Mouse (Mus musculus) heart, embryonic 12.5 days (tissue): ENCODE results near the gene Eif3d. TPM values are rescaled to one million over a fixed set of nuclear protein-coding genes. Genes with fewer than 3 reads are reported as not detected.

Experiments
- ATAC-seq: fragments of 200-750 bp; cut with Nextera tagmentation; 2 replicates; pipeline ENCODE4 v1.8.0; 2017; ENCODE audit warnings: moderate TSS enrichment, moderate library complexity; ENCODE audit not compliant: insufficient number of reproducible peaks, low FRiP score
- H3K27ac ChIP-seq: fragments of 300-500 bp; sonication (generic); 2 replicates; pipeline ENCODE4 v1.5.1; 2016; ENCODE audit warnings: mild to moderate bottlenecking, moderate library complexity; ENCODE audit not compliant: poor library complexity, severe bottlenecking
- H3K27me3 ChIP-seq: fragments of 300-500 bp; sonication (generic); replicated peaks from 2 replicates; pipeline ENCODE4 v1.6.1; 2016; ENCODE audit warnings: mild to moderate bottlenecking, moderate library complexity
- H3K36me3 ChIP-seq: fragments of 300-500 bp; sonication (generic); 2 replicates; pipeline ENCODE4 v1.6.1; 2016; ENCODE audit warnings: mild to moderate bottlenecking, moderate library complexity
- H3K4me1 ChIP-seq: fragments of 300-500 bp; sonication (generic); replicated peaks from 2 replicates; pipeline ENCODE4 v1.6.1; 2016; ENCODE audit warnings: mild to moderate bottlenecking
- H3K4me2 ChIP-seq: fragments of 300-500 bp; sonication (generic); 2 replicates; pipeline ENCODE4 v1.6.1; 2016; ENCODE audit warnings: mild to moderate bottlenecking, moderate library complexity
- H3K4me3 ChIP-seq: fragments of 300-500 bp; sonication (generic); 2 replicates; pipeline ENCODE4 v1.5.1; 2016; ENCODE audit warnings: mild to moderate bottlenecking
- H3K9ac ChIP-seq: fragments of 300-500 bp; sonication (generic); 2 replicates; pipeline ENCODE4 v1.6.1; 2016; ENCODE audit warnings: mild to moderate bottlenecking, moderate library complexity
- H3K9me3 ChIP-seq: fragments of 300-500 bp; sonication (generic); replicated peaks from 2 replicates; pipeline ENCODE4 v1.6.1; 2016; ENCODE audit warnings: mild to moderate bottlenecking, moderate library complexity
- WGBS: fragments of 180-500 bp; shearing (Covaris S2); methylation state at CpG from one replicate; pipeline ENCODE4 v1.1.7; 2016; 5-methylcytosine and 5-hydroxymethylcytosine counted together
- polyA plus RNA-seq: library from polyadenylated mRNA; unstranded; fragments of >200 nt; fragmentation: Nextera tagmentation; extraction: Ambion mirVana; gene quantifications from 2 replicates; pipeline ENCODE4 v1.2.1, GENCODE M21; 2016

Gene Eif3d
- polyA plus RNA-seq, 1 experiment from 2014 or later: 157 TPM

DNA sequence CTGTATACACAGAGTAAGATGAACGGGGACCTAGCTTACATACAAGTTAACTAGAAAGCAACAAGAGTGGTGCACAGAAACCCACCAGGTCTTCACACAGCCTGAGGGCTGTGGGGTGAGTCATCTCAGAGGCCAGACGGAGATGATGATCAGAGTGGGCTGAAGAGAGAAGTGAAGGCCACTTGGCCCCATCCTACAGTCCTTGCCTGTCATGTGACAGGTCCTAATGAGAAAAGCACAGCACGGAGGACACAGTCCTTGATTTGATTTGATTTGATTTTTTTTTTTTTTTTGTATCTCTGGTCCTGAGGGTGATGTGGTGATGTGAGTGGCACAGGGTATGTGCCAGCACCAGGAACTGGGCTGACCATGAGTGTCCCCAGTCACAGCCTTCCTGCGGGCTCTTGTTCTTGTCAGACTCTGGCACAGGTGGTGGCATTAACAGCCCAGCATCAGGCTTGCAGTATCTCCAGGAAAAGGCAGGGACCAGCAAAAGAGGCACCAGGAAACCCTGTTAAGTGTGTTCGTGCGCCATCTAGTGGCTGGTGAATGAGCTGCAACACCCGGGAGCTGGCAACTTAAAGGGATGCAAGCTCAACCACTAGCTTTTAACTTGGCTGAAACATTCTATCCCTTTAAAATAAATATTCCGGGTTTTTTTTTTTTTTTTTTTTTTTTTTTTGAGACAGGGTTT is 53.6 kb downstream of the Eif3d start:
- H3K27me3 ChIP-seq: no peaks in the 10 kb centered on the region
- 40% methylated on average over 8 of the region's 8 CpGs for WGBS
- H3K4me3 ChIP-seq: no peak overlapping the region
- H3K9me3 ChIP-seq: no peaks in the 10 kb centered on the region
- peaks cover 13% of the 10 kb centered on the region for H3K4me1 ChIP-seq
- H3K9ac ChIP-seq: no peak overlapping the region
- H3K27ac ChIP-seq: no peak overlapping the region
- ATAC-seq: no peak
- H3K36me3 ChIP-seq: peaks cover 79% of the 10 kb centered on the region
- no peak overlapping the region for H3K4me2 ChIP-seq

DNA sequence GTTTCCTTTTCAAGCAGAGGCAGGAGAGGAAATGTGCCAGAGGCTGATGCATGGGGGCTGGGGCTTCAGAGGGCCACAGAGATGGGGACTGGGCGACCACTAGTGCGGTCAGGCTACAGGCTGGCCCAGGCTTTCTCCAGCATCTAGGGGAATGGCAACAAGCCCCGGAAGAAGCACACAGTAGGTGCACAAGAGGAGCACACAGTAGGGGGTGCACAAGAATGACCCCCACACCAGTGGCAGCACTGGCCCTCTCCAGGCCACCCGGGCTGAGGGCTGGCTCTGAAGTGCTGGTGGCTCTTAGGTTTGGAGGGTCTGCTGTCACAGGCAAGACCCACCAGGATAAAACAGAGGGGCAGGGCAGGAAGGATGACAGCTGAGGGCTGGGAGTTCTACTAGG is 55.3 kb downstream of the Eif3d start:
- Histone ChIP-seq H3K36me3 (peaks cover 64% of the 10 kb centered on the region), H3K4me2 (no peak overlapping the region), H3K27ac (no peak overlapping the region), H3K27me3 (no peaks in the 10 kb centered on the region), H3K4me1 (peaks cover 28% of the 10 kb centered on the region), H3K9ac (no peak overlapping the region), H3K4me3 (no peak overlapping the region), H3K9me3 (no peaks in the 10 kb centered on the region)
- no peak for ATAC-seq
- WGBS: 96% methylated on average over 4 of the region's 4 CpGs

DNA sequence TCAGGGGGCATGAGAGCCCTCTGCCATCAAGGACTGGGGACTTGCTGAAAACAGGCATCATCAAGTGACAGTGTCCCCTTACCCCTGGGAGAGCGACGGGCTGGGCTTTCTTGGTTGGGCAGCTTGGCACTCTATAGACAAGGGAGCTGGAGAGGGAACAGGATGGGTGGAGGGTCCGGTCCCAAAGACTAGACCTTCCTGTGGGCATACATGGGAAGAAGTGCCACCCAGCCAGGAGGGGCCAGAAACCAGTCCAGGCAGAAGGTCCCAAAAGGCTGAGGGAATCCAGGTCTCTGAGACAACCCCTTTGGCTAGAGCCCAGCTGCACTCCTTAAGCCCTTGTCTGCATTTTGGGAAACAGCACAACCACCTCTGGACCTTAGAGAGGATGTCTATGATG is 56.1 kb downstream of the Eif3d start:
- WGBS: 94% methylated on average over 3 of the region's 3 CpGs
- H3K27me3 ChIP-seq: no peaks in the 10 kb centered on the region
- no peak for ATAC-seq
- H3K9ac ChIP-seq: no peak overlapping the region
- H3K27ac ChIP-seq: no peak overlapping the region
- no peak overlapping the region for H3K4me3 ChIP-seq
- no peak overlapping the region for H3K4me2 ChIP-seq
- no peaks in the 10 kb centered on the region for H3K9me3 ChIP-seq
- H3K4me1 ChIP-seq: peaks cover 28% of the 10 kb centered on the region
- H3K36me3 ChIP-seq: peaks cover 57% of the 10 kb centered on the region

DNA sequence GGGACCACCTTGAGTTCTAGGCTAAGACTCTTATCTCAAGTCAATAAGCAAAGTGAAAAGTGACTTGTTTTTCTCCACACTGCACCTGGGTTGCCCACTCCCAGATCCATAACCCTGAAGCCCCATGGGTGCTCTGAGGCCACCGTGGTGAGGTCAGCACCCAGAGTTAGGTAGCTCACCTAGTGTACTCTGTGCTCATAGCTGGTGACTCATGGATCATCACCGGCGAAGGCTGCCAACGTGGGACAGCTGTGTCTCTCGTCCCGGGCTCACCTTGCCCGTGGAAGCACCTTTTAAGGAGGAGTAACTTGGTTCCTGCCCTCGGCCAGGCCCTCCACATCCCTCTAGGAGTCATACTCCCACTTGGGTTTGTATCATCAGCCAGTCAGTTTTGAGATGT is 57.6 kb downstream of the Eif3d start:
- Histone ChIP-seq H3K27me3 (no peaks in the 10 kb centered on the region), H3K4me2 (no peak overlapping the region), H3K27ac (no peak overlapping the region), H3K9me3 (no peaks in the 10 kb centered on the region), H3K9ac (no peak overlapping the region), H3K36me3 (peaks cover 44% of the 10 kb centered on the region), H3K4me3 (no peak overlapping the region), H3K4me1 (peaks cover 28% of the 10 kb centered on the region)
- WGBS: 76% methylated on average over 8 of the region's 8 CpGs
- ATAC-seq: no peak

DNA sequence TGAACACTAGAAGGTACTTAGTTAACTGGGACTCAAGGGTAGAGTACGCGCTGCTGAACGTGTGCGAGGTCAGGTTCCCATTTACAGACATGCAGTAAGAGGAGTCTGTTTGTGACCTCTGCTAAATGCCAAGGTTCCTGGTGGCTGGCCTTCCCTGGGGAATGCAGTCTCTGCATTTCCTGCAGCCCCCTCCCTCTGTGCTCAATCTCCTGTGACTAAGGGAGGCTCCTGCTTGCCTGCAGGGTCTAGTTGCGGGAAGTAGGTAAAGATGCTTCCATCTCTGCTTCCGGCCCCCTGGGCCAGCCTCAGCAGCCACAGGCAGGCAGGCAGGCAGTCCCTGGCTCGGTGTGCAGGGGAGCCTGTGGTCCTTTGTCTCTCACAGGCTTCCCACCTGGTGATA is 58.0 kb downstream of the Eif3d start:
- H3K4me2 ChIP-seq: no peak overlapping the region
- WGBS: 40% methylated on average over 7 of the region's 7 CpGs
- H3K9me3 ChIP-seq: no peaks in the 10 kb centered on the region
- H3K36me3 ChIP-seq: peaks cover 40% of the 10 kb centered on the region
- H3K27ac ChIP-seq: peak overlapping the region; percentile 36; the same call in 1 of the 2 replicates
- no peak overlapping the region for H3K4me3 ChIP-seq
- H3K27me3 ChIP-seq: no peaks in the 10 kb centered on the region
- H3K9ac ChIP-seq: 0 out of 2 replicates have a peak overlapping the region, but pooled peaks have one; percentile 19
- no peak for ATAC-seq
- peaks cover 28% of the 10 kb centered on the region for H3K4me1 ChIP-seq

DNA sequence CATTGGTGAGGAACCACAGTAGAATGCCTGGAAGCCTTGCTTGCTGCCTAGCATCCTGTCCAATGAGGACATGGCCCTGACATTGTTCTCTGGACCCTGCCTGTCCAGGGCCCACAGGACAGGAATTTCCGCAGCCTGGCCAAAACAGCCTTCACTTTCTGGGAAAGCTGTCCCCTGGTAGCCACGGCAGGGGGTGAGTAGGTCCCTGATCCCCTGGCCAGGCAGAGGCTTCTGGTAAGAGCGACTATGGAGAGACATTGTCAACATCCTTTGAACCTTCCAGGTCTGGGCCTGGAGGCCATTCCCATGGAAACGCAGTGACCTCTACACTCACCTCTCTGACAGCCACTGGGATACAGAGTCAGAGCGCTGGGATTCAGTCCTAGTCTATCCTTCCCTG is 58.6 kb downstream of the Eif3d start:
- no peak for ATAC-seq
- H3K4me2 ChIP-seq: no peak overlapping the region
- no peak overlapping the region for H3K9ac ChIP-seq
- H3K4me1 ChIP-seq: peaks cover 28% of the 10 kb centered on the region
- H3K9me3 ChIP-seq: no peaks in the 10 kb centered on the region
- WGBS: 47% methylated on average over 5 of the region's 5 CpGs
- peak overlapping the region; percentile 36; the same call in 1 of the 2 replicates for H3K27ac ChIP-seq
- H3K27me3 ChIP-seq: no peaks in the 10 kb centered on the region
- no peak overlapping the region for H3K4me3 ChIP-seq
- peaks cover 39% of the 10 kb centered on the region for H3K36me3 ChIP-seq

DNA sequence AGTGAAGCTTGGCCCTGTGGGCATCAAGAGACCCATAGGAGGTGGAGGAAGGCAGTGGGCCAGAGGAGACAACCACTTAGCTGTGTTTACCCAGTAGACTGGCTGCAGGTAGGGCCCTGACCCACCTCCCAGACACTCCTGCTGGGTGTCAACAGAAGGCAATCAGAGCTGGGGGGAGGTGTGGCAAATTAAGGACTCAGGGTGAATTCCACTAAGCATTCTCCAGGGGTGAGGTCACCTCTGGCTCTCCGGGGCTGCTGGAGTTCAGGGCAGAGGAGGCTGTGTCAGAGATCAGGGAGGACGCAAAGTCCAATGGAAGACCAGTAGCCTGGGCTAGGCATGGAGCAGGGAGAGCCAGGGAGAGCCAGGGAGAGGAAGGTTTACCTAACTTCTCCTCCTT is 59.5 kb downstream of the Eif3d start:
- Histone ChIP-seq H3K27ac (peak overlapping the region; percentile 60), H3K4me1 (peaks cover 36% of the 10 kb centered on the region), H3K4me3 (no peak overlapping the region), H3K9ac (no peak overlapping the region), H3K27me3 (no peaks in the 10 kb centered on the region), H3K4me2 (no peak overlapping the region), H3K36me3 (peaks cover 30% of the 10 kb centered on the region), H3K9me3 (no peaks in the 10 kb centered on the region)
- peak; percentile 51; the same call in 1 of the 2 replicates for ATAC-seq
- 13% methylated on average over 2 of the region's 2 CpGs for WGBS

Other genes starting within 250 kb of the Eif3d start
- 0.20 and 0.22 TPM in 2 replicates for gene Apol9b, start 241.8 kb downstream of the Eif3d start, polyA plus RNA-seq
- 0.65 and 0.74 TPM in 2 replicates for gene Apol8, start 213.8 kb downstream of the Eif3d start, polyA plus RNA-seq
- 41.9 and 42.0 TPM in 2 replicates for gene Myh9, start 128.6 kb downstream of the Eif3d start, polyA plus RNA-seq
- 228 and 231 TPM in 2 replicates for gene Txn2, start 41.8 kb downstream of the Eif3d start, polyA plus RNA-seq
- 1.1 and 1.3 TPM in 2 replicates for gene Foxred2, start 14.1 kb downstream of the Eif3d start, polyA plus RNA-seq
- gene Cacng2, start 149.2 kb upstream of the Eif3d start, polyA plus RNA-seq: not detected in 2 replicates
- 34.4 and 38.0 TPM in 2 replicates for gene Ift27, start 203.3 kb upstream of the Eif3d start, polyA plus RNA-seq
- 0.21 and 0.49 TPM in 2 replicates for gene Pvalb, start 235.6 kb upstream of the Eif3d start, polyA plus RNA-seq